Mouse (Mus musculus): Measurements from ENCODE around the gene AW146154. TPM values are rescaled to one million over a fixed set of nuclear protein-coding genes. Genes with fewer than 3 reads are reported as not detected.
"Not testable (repeated sequence)": the region's sequence is repeated elsewhere in the genome, so short reads cannot be mapped to it uniquely, and the experiment has no call there.

Gene AW146154
- total RNA-seq (2014; rRNA removed) (5.0 and 5.9 TPM in 2 replicates), polyA plus RNA-seq (2015; fragmentation: Nextera tagmentation; extraction: Ambion mirVana) (3.0 and 4.3 TPM in 2 replicates)

- TF ChIP-seq CTCF (IDR thresholded peaks at IDR 0.05; ENCODE audit: low read depth), result peak; percentile 20; the same call in 1 of the 2 replicates
- Histone ChIP-seq H3K4me2 (ENCODE audit: low read depth) (peak within 1 kb of the TSS; percentile 54), H3K9me3 (ENCODE audit: low read length) (peaks cover 1% of the 10 kb centered on the region; the same call in 1 of the 2 replicates), H3K27ac (ENCODE audit: low read depth, low read length) (peak within 1 kb of the TSS; percentile 1; the same call in 1 of the 2 replicates), H3K9ac (peak within 1 kb of the TSS; percentile 23), H3K4me1 (ENCODE audit: insufficient read depth) (0 out of 2 replicates have a peak, but pooled peaks cover 4% of the 10 kb centered on the region), H3K4me3 (ENCODE audit: low read depth, low read length) (peak within 1 kb of the TSS; percentile 47), H3K36me3 (ENCODE audit: insufficient read depth) (no peaks in the 10 kb centered on the region), H3K27me3 (ENCODE audit: insufficient read depth, low read length) (no peaks in the 10 kb centered on the region)
- ATAC-seq (peak; percentile 99), DNase-seq (peak; percentile 90)
- WGBS, result under 1% methylated on average over 18 of the region's 18 CpGs
Measured at GRCm38 (mm10) chr7:41499389-41500049, at the start of gene AW146154, which contains the start of gene Gm20449. Gene AW146154, minus strand, starts transcription at chr7:41499890. Gene Gm20449, minus strand, starts transcription at chr7:41499417.

- Histone ChIP-seq H3K4me1 (ENCODE audit: insufficient read depth) (no peaks in the 10 kb centered on the region), H3K4me3 (ENCODE audit: low read depth, low read length) (no peak overlapping the region), H3K9me3 (ENCODE audit: low read length) (no peaks in the 10 kb centered on the region), H3K27me3 (ENCODE audit: insufficient read depth, low read length) (no peaks in the 10 kb centered on the region), H3K27ac (ENCODE audit: low read depth, low read length) (no peak overlapping the region), H3K4me2 (ENCODE audit: low read depth) (no peak overlapping the region), H3K36me3 (ENCODE audit: insufficient read depth) (no peaks in the 10 kb centered on the region), H3K9ac (no peak overlapping the region)
- WGBS, result 90% methylated on average over 3 of the region's 3 CpGs
- ATAC-seq (no peak), DNase-seq (no peak)
- no peak for TF ChIP-seq CTCF (IDR thresholded peaks at IDR 0.05; ENCODE audit: low read depth)
Measured at GRCm38 (mm10) chr7:41512672-41513071, 13.0 kb upstream of the AW146154 start.

- no peaks in the 10 kb centered on the region for H3K4me1 ChIP-seq (ENCODE audit: insufficient read depth)
- WGBS, result 32% methylated on average over 1 of the region's 1 CpGs
- no peak for ATAC-seq
Measured at GRCm38 (mm10) chr7:41512207-41512606, 12.5 kb upstream of the AW146154 start.

GRCm38 (mm10) chr7:41502402-41502801 is 2.7 kb upstream of the AW146154 start:
- WGBS, result 44% methylated on average over 1 of the region's 1 CpGs
- Histone ChIP-seq H3K9ac (no peak overlapping the region), H3K4me3 (ENCODE audit: low read depth, low read length) (no peak overlapping the region), H3K27ac (ENCODE audit: low read depth, low read length) (no peak overlapping the region), H3K36me3 (ENCODE audit: insufficient read depth) (no peaks in the 10 kb centered on the region), H3K4me1 (ENCODE audit: insufficient read depth) (0 out of 2 replicates have a peak, but pooled peaks cover 4% of the 10 kb centered on the region), H3K27me3 (ENCODE audit: insufficient read depth, low read length) (no peaks in the 10 kb centered on the region), H3K9me3 (ENCODE audit: low read length) (no peaks in the 10 kb centered on the region), H3K4me2 (ENCODE audit: low read depth) (no peak overlapping the region)
- ATAC-seq, result no peak
- no peak for TF ChIP-seq CTCF (IDR thresholded peaks at IDR 0.05; ENCODE audit: low read depth)
- DNase-seq, result no peak

More at GRCm38 (mm10) chr7:41512207-41512606, 12.5 kb upstream of the AW146154 start:
- no peak for TF ChIP-seq CTCF (IDR thresholded peaks at IDR 0.05; ENCODE audit: low read depth)
- Histone ChIP-seq H3K4me2 (ENCODE audit: low read depth) (no peak overlapping the region), H3K9ac (no peak overlapping the region), H3K27me3 (ENCODE audit: insufficient read depth, low read length) (no peaks in the 10 kb centered on the region), H3K9me3 (ENCODE audit: low read length) (no peaks in the 10 kb centered on the region), H3K36me3 (ENCODE audit: insufficient read depth) (no peaks in the 10 kb centered on the region), H3K27ac (ENCODE audit: low read depth, low read length) (no peak overlapping the region), H3K4me3 (ENCODE audit: low read depth, low read length) (no peak overlapping the region)
- DNase-seq, result no peak

GRCm38 (mm10) chr7:41500151-41500934 is 653 bp upstream of the AW146154 start:
- TF ChIP-seq CTCF (IDR thresholded peaks at IDR 0.05; ENCODE audit: low read depth), result peak; percentile 45
- ATAC-seq (no peak), DNase-seq (peak; percentile 31)
- Histone ChIP-seq H3K27me3 (ENCODE audit: insufficient read depth, low read length) (no peaks in the 10 kb centered on the region), H3K9ac (peak overlapping the region; percentile 23), H3K4me3 (ENCODE audit: low read depth, low read length) (peak overlapping the region; percentile 47), H3K9me3 (ENCODE audit: low read length) (no peaks in the 10 kb centered on the region), H3K36me3 (ENCODE audit: insufficient read depth) (no peaks in the 10 kb centered on the region), H3K27ac (ENCODE audit: low read depth, low read length) (no peak overlapping the region), H3K4me1 (ENCODE audit: insufficient read depth) (0 out of 2 replicates have a peak, but pooled peaks cover 4% of the 10 kb centered on the region), H3K4me2 (ENCODE audit: low read depth) (peak overlapping the region; percentile 54)
- 21% methylated on average over 22 of the region's 22 CpGs for WGBS

GRCm38 (mm10) chr7:41499018-41499388 is 687 bp downstream of the AW146154 start:
- Histone ChIP-seq H3K9ac (peak overlapping the region; percentile 23), H3K4me2 (ENCODE audit: low read depth) (peak overlapping the region; percentile 54), H3K4me3 (ENCODE audit: low read depth, low read length) (peak overlapping the region; percentile 47)
- not testable (repeated sequence) for H3K27me3 ChIP-seq (ENCODE audit: insufficient read depth, low read length); H3K27ac ChIP-seq (ENCODE audit: low read depth, low read length); DNase-seq; ATAC-seq; H3K9me3 ChIP-seq (ENCODE audit: low read length); H3K4me1 ChIP-seq (ENCODE audit: insufficient read depth); H3K36me3 ChIP-seq (ENCODE audit: insufficient read depth)
- 0% methylated on average over 6 of the region's 6 CpGs for WGBS

- not testable (repeated sequence) for ATAC-seq; H3K27ac ChIP-seq (ENCODE audit: low read depth, low read length); H3K9me3 ChIP-seq (ENCODE audit: low read length); H3K27me3 ChIP-seq (ENCODE audit: insufficient read depth, low read length); H3K36me3 ChIP-seq (ENCODE audit: insufficient read depth); H3K4me3 ChIP-seq (ENCODE audit: low read depth, low read length); H3K9ac ChIP-seq; DNase-seq; H3K4me1 ChIP-seq (ENCODE audit: insufficient read depth)
- WGBS, result 65% methylated on average over 3 of the region's 4 CpGs
- H3K4me2 ChIP-seq (ENCODE audit: low read depth), result peak overlapping the region; percentile 54
Measured at GRCm38 (mm10) chr7:41498464-41498863, 1.2 kb downstream of the AW146154 start.
